Mouse (Mus musculus): ENCODE measurements around the gene C1s2.

Gene C1s2

GRCm38 (mm10) chr6:124635985-124636384 lies at the start of gene C1s2:
Gene C1s2 (minus strand): TSS chr6:124636085.
- CTCF ChIA-PET = interaction anchor here in 2 of 4 experiments (0.6 to 1.6 kb wide), 3 partner anchors 94 to 143 kb away, joined by 5 to 9 read pairs (median 7); partner anchors contain the start of genes C1rl (in 2 of the 2) and C1s1 (in 1 of the 2)

GRCm38 (mm10) chr6:124683591-124684417 lies 47.9 kb upstream of the C1s2 start:
- CTCF ChIA-PET = interaction anchor here (0.5 to 1.4 kb wide), 10 partner anchors 12 to 264 kb away, joined by 3 to 8 read pairs (median 3); partner anchors contain the start of genes Emg1 (in 1 of the 4), Grcc10 (in 1 of the 4), Lpcat3 (in 1 of the 4) and Phb2 (in 1 of the 4)
- POLR2A ChIA-PET = interaction anchor here in 3 of 4 experiments (0.6 to 5.5 kb wide), 17 partner anchors 9 to 632 kb away, joined by 3 to 39 read pairs (median 4); partner anchors contain the start of genes Grcc10 (in 2 of the 3), Lpcat3 (in 2 of the 3), Acrbp (in 1 of the 3) and Cdca3 (in 1 of the 3)

More at GRCm38 (mm10) chr6:124635985-124636384, at the start of gene C1s2:
- POLR2A ChIA-PET = interaction anchor here in 1 of 4 experiments (0.6 kb wide), 1 partner anchor 66 kb away, joined by 6 read pairs; no protein-coding TSS in a partner anchor

GRCm38 (mm10) chr6:124682291-124682690 lies 46.4 kb upstream of the C1s2 start:
- CTCF ChIA-PET = interaction anchor here in 1 of 4 experiments (0.7 to 1.1 kb wide), 2 partner anchors 59 to 77 kb away, joined by 4 read pairs; partner anchors contain the start of gene Grcc10
- POLR2A ChIA-PET = interaction anchor here in 3 of 4 experiments (0.6 to 5.5 kb wide), 8 partner anchors 12 to 59 kb away, joined by 3 to 39 read pairs (median 4); partner anchors contain the start of genes Emg1 (in 1 of the 3), Grcc10 (in 1 of the 3), Lpcat3 (in 1 of the 3) and Phb2 (in 1 of the 3)

GRCm38 (mm10) chr6:124679486-124679885 lies 43.6 kb upstream of the C1s2 start:
- CTCF ChIA-PET = interaction anchor here in 2 of 4 experiments (0.7 to 1.1 kb wide), 2 partner anchors 22 to 23 kb away, joined by 3 to 4 read pairs; no protein-coding TSS in a partner anchor
- POLR2A ChIA-PET = interaction anchor here in 2 of 4 experiments (1.3 to 1.4 kb wide), 2 partner anchors 10 to 12 kb away, joined by 3 read pairs; no protein-coding TSS in a partner anchor

- ChIA-PET POLR2A (interaction anchor here in 3 of 4 experiments (0.6 to 2.1 kb wide), 6 partner anchors 10 to 330 kb away, joined by 4 to 10 read pairs (median 6); partner anchors contain the start of genes Grcc10 (in 1 of the 3), Lpcat3 (in 1 of the 3) and Zfp384 (in 1 of the 3)), CTCF (interaction anchor here in 1 of 4 experiments (1.5 kb wide), 1 partner anchor 24 kb away, joined by 4 read pairs; no protein-coding TSS in a partner anchor)
Observed at GRCm38 (mm10) chr6:124678769-124679168, 42.9 kb upstream of the C1s2 start.

GRCm38 (mm10) chr6:124676171-124676570 lies 40.3 kb upstream of the C1s2 start:
- POLR2A ChIA-PET = interaction anchor here in 3 of 4 experiments (0.6 to 2.6 kb wide), 11 partner anchors 13 to 81 kb away, joined by 3 to 12 read pairs (median 4); partner anchors contain the start of genes Grcc10 (in 3 of the 3) and Lpcat3 (in 1 of the 3)
- CTCF ChIA-PET = interaction anchor here in 2 of 4 experiments (0.7 kb wide), 4 partner anchors 57 to 330 kb away, joined by 3 to 5 read pairs (median 4); partner anchors contain the start of gene C1rl (in 1 of the 2)

GRCm38 (mm10) chr6:124674591-124674990 lies 38.7 kb upstream of the C1s2 start:
- ChIA-PET POLR2A (interaction anchor here in 1 of 4 experiments (1.2 to 3.4 kb wide), 5 partner anchors 10 to 82 kb away, joined by 3 to 13 read pairs (median 4); partner anchors contain the start of genes Atn1, Emg1, Gm45234 and Grcc10), CTCF (interaction anchor here in 1 of 4 experiments (2.9 kb wide), 1 partner anchor 12 kb away, joined by 13 read pairs; the partner anchor contains the start of gene Lpcat3)

- ChIA-PET POLR2A (interaction anchor here in 3 of 4 experiments (1.1 to 3.7 kb wide), 7 partner anchors 11 to 68 kb away, joined by 3 to 16 read pairs (median 6); partner anchors contain the start of genes Grcc10 (in 2 of the 3) and Lpcat3 (in 1 of the 3)), CTCF (interaction anchor here in 2 of 4 experiments (0.7 to 2.9 kb wide), 2 partner anchors 11 to 13 kb away, joined by 4 to 13 read pairs; partner anchors contain the start of gene Lpcat3 (in 1 of the 2))
Observed at GRCm38 (mm10) chr6:124673619-124674018, 37.7 kb upstream of the C1s2 start.

GRCm38 (mm10) chr6:124672100-124672499 lies 36.2 kb upstream of the C1s2 start:
- ChIA-PET POLR2A (interaction anchor here (0.6 to 6.1 kb wide), 19 partner anchors 9 to 269 kb away, joined by 3 to 39 read pairs (median 4); partner anchors contain the start of genes Lpcat3 (in 3 of the 4), Grcc10 (in 2 of the 4), Emg1 (in 1 of the 4) and Phb2 (in 1 of the 4)), CTCF (interaction anchor here in 2 of 4 experiments (0.8 to 2.9 kb wide), 7 partner anchors 9 to 175 kb away, joined by 3 to 13 read pairs (median 5); partner anchors contain the start of gene Lpcat3 (in 2 of the 2))

- ChIA-PET POLR2A (interaction anchor here (0.5 to 6.1 kb wide), 13 partner anchors 13 to 158 kb away, joined by 3 to 39 read pairs (median 4); partner anchors contain the start of genes Grcc10 (in 3 of the 4), Emg1 (in 1 of the 4), Gm45234 (in 1 of the 4) and Phb2 (in 1 of the 4)), CTCF (interaction anchor here in 1 of 4 experiments (1.5 kb wide), 1 partner anchor 33 kb away, joined by 4 read pairs; no protein-coding TSS in a partner anchor)
Observed at GRCm38 (mm10) chr6:124670281-124670900, 34.5 kb upstream of the C1s2 start.

GRCm38 (mm10) chr6:124669234-124669859 lies 33.5 kb upstream of the C1s2 start:
- ChIA-PET CTCF (interaction anchor here in 1 of 4 experiments (0.6 to 1.5 kb wide), 2 partner anchors 34 to 354 kb away, joined by 3 to 4 read pairs; no protein-coding TSS in a partner anchor), POLR2A (interaction anchor here (0.6 to 6.1 kb wide), 20 partner anchors 9 to 506 kb away, joined by 3 to 39 read pairs (median 4); partner anchors contain the start of genes Grcc10 (in 2 of the 4), Emg1 (in 1 of the 4), Gm45234 (in 1 of the 4) and Phb2 (in 1 of the 4))

GRCm38 (mm10) chr6:124665011-124665410 lies 29.1 kb upstream of the C1s2 start:
- POLR2A ChIA-PET = interaction anchor here in 1 of 4 experiments (3.1 to 3.8 kb wide), 2 partner anchors 76 to 91 kb away, joined by 13 to 52 read pairs; partner anchors contain the start of genes Atn1, Gm45234 and Grcc10
- CTCF ChIA-PET = no interaction called here

- POLR2A ChIA-PET = interaction anchor here in 2 of 4 experiments (1.3 to 3.8 kb wide), 9 partner anchors 18 to 91 kb away, joined by 3 to 52 read pairs (median 13); partner anchors contain the start of genes Emg1 (in 2 of the 2), Grcc10 (in 2 of the 2), Phb2 (in 2 of the 2) and Atn1 (in 1 of the 2)
- CTCF ChIA-PET = no interaction called here
Observed at GRCm38 (mm10) chr6:124664256-124664655, 28.4 kb upstream of the C1s2 start.

- POLR2A ChIA-PET = interaction anchor here (0.5 to 3.8 kb wide), 39 partner anchors 8 to 1921 kb away, joined by 3 to 52 read pairs (median 5); partner anchors contain the start of genes Emg1 (in 3 of the 4), Grcc10 (in 3 of the 4), Phb2 (in 3 of the 4) and Atn1 (in 1 of the 4)
- CTCF ChIA-PET = interaction anchor here (1.0 to 2.4 kb wide), 15 partner anchors 9 to 240 kb away, joined by 3 to 13 read pairs (median 7); partner anchors contain the start of genes C1rl (in 2 of the 4) and Ptpn6 (in 1 of the 4)
Observed at GRCm38 (mm10) chr6:124663424-124663795, 27.5 kb upstream of the C1s2 start.

GRCm38 (mm10) chr6:124662477-124663423 lies 26.9 kb upstream of the C1s2 start, which contains the start of gene Lpcat3:
Gene Lpcat3 (plus strand): TSS chr6:124663027.
- POLR2A ChIA-PET = interaction anchor here (0.5 to 3.8 kb wide), 73 partner anchors 9 to 1920 kb away, joined by 3 to 52 read pairs (median 5); partner anchors contain the start of genes Emg1 (in 3 of the 4), Grcc10 (in 3 of the 4), Mlf2 (in 3 of the 4) and Phb2 (in 3 of the 4)
- CTCF ChIA-PET = interaction anchor here (0.5 to 2.4 kb wide), 47 partner anchors 9 to 1376 kb away, joined by 3 to 17 read pairs (median 4); partner anchors contain the start of genes C1rl (in 2 of the 4), Grcc10 (in 1 of the 4), Mlf2 (in 1 of the 4) and Pex5 (in 1 of the 4)
